ENCODE assay signal across 12 mouse cellular contexts in genomic region chr15:31247035-31247434, GRCm38 (mm10). TPM values are rescaled to one million over a fixed set of nuclear protein-coding genes. Genes with fewer than 3 reads are reported as not detected.
DNase-seq lines count a peak whose midpoint lies in the region; ATAC-seq lines count a peak whose summit lies in the region.
"Had no signal": no experiment of that assay in that cellular context is flagged by ENCODE, and none has a peak within 500 bp of the region (broad histone marks: within the 10 kb centered on the region; RNA-seq: fewer than 3 reads in every experiment).

No protein-coding gene starts in this region.

- 0 out of 2 replicates have a peak, but pooled peaks have one; percentile 27 for ATAC-seq in heart, embryonic 15.5 days (replicated peaks; ENCODE audit: insufficient number of reproducible peaks, insufficient read depth, low FRiP score, low read depth)
- no peak for ATAC-seq in heart, embryonic 12.5 days (ENCODE audit: insufficient number of reproducible peaks, low FRiP score)
- ATAC-seq in midbrain, embryonic 14.5 days (ENCODE audit: low FRiP score, low TSS enrichment) = no peak

- H3K9me3 ChIP-seq in heart, embryonic 15.5 days (replicated peaks) = no peaks in the 10 kb centered on the region
- peaks cover under 1% of the 10 kb centered on the region for H3K9me3 ChIP-seq in heart, embryonic 12.5 days (replicated peaks)
- H3K9me3 ChIP-seq in midbrain, embryonic 10.5 days (replicated peaks) = peaks cover 2% of the 10 kb centered on the region; the same call in 1 of the 2 replicates
- H3K9me3 ChIP-seq in midbrain, embryonic 14.5 days (ENCODE audit: control insufficient read depth, low read length) = no peaks in the 10 kb centered on the region

- peaks cover 31% of the 10 kb centered on the region for H3K4me1 ChIP-seq in heart, embryonic 15.5 days (replicated peaks)
- H3K4me1 ChIP-seq in heart, embryonic 12.5 days (replicated peaks) = peaks cover 39% of the 10 kb centered on the region
- peaks cover 17% of the 10 kb centered on the region for H3K4me1 ChIP-seq in midbrain, embryonic 10.5 days
- H3K4me1 ChIP-seq in midbrain, embryonic 14.5 days (ENCODE audit: control insufficient read depth, insufficient read depth, low read length) = peaks cover 10% of the 10 kb centered on the region; the same call in 1 of the 2 replicates

- no peak overlapping the region for H3K4me3 ChIP-seq in heart, embryonic 15.5 days
- no peak overlapping the region for H3K4me3 ChIP-seq in heart, embryonic 12.5 days
- no peak overlapping the region for H3K4me3 ChIP-seq in midbrain, embryonic 10.5 days
- no peak overlapping the region for H3K4me3 ChIP-seq in midbrain, embryonic 14.5 days (replicated peaks; ENCODE audit: low read depth, low read length)

- DNase-seq in midbrain, embryonic 10.5 days (ENCODE audit: low spot score) = no peak
- no peak for DNase-seq in midbrain, embryonic 14.5 days
- DNase-seq in cerebellum, postnatal 25 days = peak; percentile 69 to 73
- peak; percentile 59 to 66 for DNase-seq in layer of hippocampus, postnatal 14 days (ENCODE audit: low spot score in 2 of 2)
- no peak for DNase-seq in ovary, adult 18-20 months (ENCODE audit: low spot score)
- DNase-seq in spleen, postnatal 14 days (ENCODE audit: low spot score in 2 of 2) = no peak
- DNase-seq: adrenal gland, postnatal 10 days; kidney, postnatal 25 days had no signal

- no peak overlapping the region for H3K4me2 ChIP-seq in heart, embryonic 15.5 days
- H3K4me2 ChIP-seq in heart, embryonic 12.5 days = no peak overlapping the region
- no peak overlapping the region for H3K4me2 ChIP-seq in midbrain, embryonic 14.5 days (ENCODE audit: low read length)
- H3K4me2 ChIP-seq: heart, embryonic 11.5 days; liver, embryonic 11.5 days had no signal

- no peak overlapping the region for H3K27ac ChIP-seq in heart, embryonic 15.5 days
- H3K27ac ChIP-seq in heart, embryonic 12.5 days (ENCODE audit: poor library complexity, severe bottlenecking) = no peak overlapping the region
- H3K27ac ChIP-seq in midbrain, embryonic 10.5 days (replicated peaks) = peak overlapping the region; percentile 46; the same call in 1 of the 2 replicates
- H3K27ac ChIP-seq in midbrain, embryonic 14.5 days (replicated peaks; ENCODE audit: low read depth, low read length) = no peak overlapping the region

- WGBS in heart, embryonic 15.5 days = 58% methylated on average over 9 of the region's 9 CpGs
- WGBS in heart, embryonic 12.5 days = 56% methylated on average over 9 of the region's 9 CpGs
- WGBS in midbrain, embryonic 10.5 days = 60% methylated on average over 9 of the region's 9 CpGs
- 57% methylated on average over 9 of the region's 9 CpGs for WGBS in midbrain, embryonic 14.5 days

- H3K27me3 ChIP-seq in heart, embryonic 15.5 days = no peaks in the 10 kb centered on the region
- H3K27me3 ChIP-seq in heart, embryonic 12.5 days (replicated peaks) = no peaks in the 10 kb centered on the region
- H3K27me3 ChIP-seq in midbrain, embryonic 10.5 days (ENCODE audit: low read depth, poor library complexity, severe bottlenecking) = no peaks in the 10 kb centered on the region
- no peaks in the 10 kb centered on the region for H3K27me3 ChIP-seq in midbrain, embryonic 14.5 days (ENCODE audit: control insufficient read depth, insufficient read depth, low read length)

- no peak overlapping the region for H3K9ac ChIP-seq in heart, embryonic 15.5 days
- H3K9ac ChIP-seq in heart, embryonic 12.5 days = no peak overlapping the region
- no peak overlapping the region for H3K9ac ChIP-seq in midbrain, embryonic 14.5 days (replicated peaks; ENCODE audit: low read length)

- H3K36me3 ChIP-seq in heart, embryonic 15.5 days = no peaks in the 10 kb centered on the region
- H3K36me3 ChIP-seq in heart, embryonic 12.5 days = peaks cover 9% of the 10 kb centered on the region
- H3K36me3 ChIP-seq in midbrain, embryonic 10.5 days = peaks cover 2% of the 10 kb centered on the region
- H3K36me3 ChIP-seq in midbrain, embryonic 14.5 days (ENCODE audit: control insufficient read depth, insufficient read depth, low read length) = no peaks in the 10 kb centered on the region

RNA-seq across cellular contexts. Expression of gene Dap, which starts 22.9 kb away (rescaled TPM):
- polyA plus RNA-seq in heart, embryonic 15.5 days (2015; fragmentation: Nextera tagmentation; extraction: Ambion mirVana) = 51.6 and 52.8 TPM in 2 replicates
- polyA plus RNA-seq in heart, embryonic 12.5 days (2016; fragmentation: Nextera tagmentation; extraction: Ambion mirVana) = 51.6 and 59.1 TPM in 2 replicates
- polyA plus RNA-seq in midbrain, embryonic 10.5 days (2016; fragmentation: Nextera tagmentation; extraction: Ambion mirVana) = 32.9 and 38.4 TPM in 2 replicates
- 21.3 and 27.4 TPM in 2 replicates for polyA plus RNA-seq in midbrain, embryonic 14.5 days (2014; fragmentation: Nextera tagmentation; extraction: Ambion mirVana)
- total RNA-seq in layer of hippocampus, postnatal 14 days (2021) = 10 to 100 TPM; 14.7 to 17.0 TPM

Comparison
In these comparisons a context has a peak if more than half of its experiments do, and no peak if none do; other contexts are left out.
1. DNase-seq: peak in cerebellum, postnatal 25 days (2 of 2) and layer of hippocampus, postnatal 14 days (2 of 2); none in midbrain, embryonic 10.5 days (single experiment), midbrain, embryonic 14.5 days (single experiment), ovary, adult 18-20 months (single experiment) and spleen, postnatal 14 days (0 of 2).